Mouse (Mus musculus): Measurements from ENCODE around the gene Jak3.

The Jak3 gene

DNA sequence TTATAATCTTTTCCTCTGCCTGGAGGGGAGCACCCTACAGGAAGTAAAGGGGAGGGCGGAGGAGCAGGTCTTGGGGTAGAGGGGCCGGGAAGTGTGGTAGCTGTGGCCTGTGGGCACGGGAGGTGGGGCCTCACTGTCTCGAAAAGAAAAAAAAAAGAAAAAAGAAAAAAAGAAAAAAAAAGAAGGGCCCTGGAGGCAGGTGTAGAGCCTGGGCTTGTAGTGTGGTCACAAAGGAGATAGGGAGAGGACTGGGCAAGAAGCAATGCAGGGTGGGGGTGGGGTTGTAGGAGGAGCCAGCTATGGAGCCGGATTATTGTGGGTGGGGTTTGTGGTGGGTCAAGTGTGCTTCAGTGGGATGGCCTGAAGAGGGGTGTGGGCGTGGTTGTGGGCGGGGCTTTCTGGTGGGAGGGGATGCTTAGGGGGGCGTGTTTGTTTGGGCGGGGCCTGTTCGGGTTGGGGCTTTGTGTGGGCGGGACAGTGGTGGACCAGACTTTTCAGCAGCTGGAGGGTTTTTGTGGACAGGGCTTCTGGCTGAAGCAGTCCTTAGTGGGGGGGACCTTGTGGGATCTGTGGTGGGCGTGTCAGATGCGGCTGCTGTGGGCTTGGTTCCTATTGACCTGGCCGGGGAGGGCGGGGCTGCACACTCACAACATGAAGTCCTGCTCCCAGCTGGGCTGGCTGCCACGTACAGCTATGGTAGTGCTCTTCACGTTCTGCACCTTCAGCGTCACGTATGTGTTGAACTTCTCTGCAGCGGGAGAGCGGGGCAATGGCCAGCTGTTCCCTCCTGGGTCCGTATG lies 10.6 kb upstream of the Jak3 start:
- peak; percentile 56 to 59 for DNase-seq

DNA sequence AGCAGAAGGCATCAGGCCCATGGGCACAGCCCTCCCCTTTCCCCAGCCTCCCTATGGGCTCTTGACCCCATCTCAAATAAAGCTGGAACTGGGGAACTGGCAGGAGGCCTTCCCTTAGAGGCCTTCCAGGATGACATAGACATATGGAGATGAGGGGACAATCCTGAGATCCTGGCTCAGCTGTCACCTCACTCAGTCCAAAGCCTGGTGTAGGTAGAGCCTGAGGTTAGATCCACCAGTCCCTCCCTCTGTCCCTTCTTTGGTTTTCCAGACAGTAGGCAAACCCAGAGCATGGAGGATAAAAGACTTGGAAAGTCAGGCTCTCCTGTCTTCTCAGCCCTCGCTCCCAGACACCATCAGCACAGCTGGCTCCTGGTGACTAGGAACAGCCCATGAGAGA lies 9.2 kb upstream of the Jak3 start:
- no peak for DNase-seq

DNA sequence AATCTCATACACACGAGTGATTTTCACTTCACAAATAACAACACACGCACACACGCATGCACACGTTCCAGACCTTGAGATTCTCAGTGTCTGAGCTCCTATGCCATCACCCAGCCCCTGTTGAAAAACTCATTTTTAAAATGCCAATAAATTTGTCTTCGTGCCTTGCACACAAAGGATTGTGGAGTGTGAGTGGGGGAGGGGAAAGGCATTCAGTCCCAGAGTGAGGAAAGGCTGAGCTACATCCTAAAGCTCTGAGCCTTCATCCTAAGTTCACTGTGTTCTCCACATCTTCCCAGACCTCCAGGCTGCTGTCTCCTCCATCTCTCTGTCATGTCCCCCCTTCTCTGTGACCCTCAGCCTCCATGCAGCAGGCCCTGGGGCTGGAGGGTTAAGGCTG lies 8.8 kb upstream of the Jak3 start:
- no peak for DNase-seq

DNA sequence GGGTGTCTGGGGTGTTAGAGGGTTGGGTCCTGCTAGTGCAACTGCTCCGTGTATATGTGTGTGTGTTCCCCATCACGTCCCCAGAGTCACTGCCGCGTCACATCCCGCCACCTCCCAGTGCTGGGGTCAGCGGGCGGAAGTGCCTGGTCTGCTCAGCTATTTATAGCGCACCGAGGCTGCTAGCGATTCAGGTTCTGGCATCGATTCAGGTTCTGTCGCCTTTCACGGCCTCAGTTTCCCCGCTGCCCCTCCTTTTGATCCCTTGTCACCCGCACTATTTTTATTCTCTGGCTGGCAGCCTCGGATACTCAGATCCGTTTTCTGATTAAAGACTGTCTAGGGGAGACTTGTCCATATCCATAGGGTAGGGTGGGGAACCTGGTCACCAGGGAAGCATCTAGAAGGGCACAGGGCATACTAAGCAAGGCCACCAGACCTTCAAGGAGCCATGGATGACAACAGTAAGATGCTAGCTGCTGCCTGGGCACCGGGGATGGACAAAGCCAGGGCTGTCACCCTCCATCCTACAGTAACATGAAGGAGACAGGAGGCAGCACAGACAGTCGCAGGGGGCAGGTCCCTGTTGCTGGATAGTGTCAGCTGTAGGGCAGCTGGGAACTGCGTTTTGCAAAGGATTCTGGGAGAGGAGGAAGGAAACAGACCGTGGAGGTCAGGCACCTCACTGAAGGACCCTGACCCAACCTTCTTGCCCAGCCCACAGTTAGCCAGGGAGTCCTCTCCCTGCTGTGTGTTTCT lies 7.7 kb upstream of the Jak3 start:
- DNase-seq = peak in 1 of 2 experiments; percentile 26

DNA sequence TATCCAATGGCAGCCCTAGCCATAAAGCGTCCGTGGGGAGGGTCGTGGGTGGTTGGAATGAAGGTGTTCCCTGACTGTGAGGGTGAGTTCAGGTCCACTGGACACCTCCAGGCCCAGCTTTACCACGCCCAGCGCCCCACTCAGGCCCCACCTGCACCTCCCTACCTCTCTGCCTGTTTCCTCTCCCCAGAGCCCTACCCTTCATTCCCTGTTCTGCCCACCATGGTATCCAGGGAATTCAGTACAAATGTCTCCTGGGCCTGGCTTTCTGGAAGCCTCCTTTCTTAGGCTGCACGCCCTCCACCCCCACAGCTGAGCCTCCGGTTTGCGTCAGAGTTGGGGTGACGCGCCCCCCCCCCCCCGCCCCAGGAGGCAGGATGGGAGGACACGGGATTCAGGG lies 5.9 kb upstream of the Jak3 start:
- no peak for DNase-seq

DNA sequence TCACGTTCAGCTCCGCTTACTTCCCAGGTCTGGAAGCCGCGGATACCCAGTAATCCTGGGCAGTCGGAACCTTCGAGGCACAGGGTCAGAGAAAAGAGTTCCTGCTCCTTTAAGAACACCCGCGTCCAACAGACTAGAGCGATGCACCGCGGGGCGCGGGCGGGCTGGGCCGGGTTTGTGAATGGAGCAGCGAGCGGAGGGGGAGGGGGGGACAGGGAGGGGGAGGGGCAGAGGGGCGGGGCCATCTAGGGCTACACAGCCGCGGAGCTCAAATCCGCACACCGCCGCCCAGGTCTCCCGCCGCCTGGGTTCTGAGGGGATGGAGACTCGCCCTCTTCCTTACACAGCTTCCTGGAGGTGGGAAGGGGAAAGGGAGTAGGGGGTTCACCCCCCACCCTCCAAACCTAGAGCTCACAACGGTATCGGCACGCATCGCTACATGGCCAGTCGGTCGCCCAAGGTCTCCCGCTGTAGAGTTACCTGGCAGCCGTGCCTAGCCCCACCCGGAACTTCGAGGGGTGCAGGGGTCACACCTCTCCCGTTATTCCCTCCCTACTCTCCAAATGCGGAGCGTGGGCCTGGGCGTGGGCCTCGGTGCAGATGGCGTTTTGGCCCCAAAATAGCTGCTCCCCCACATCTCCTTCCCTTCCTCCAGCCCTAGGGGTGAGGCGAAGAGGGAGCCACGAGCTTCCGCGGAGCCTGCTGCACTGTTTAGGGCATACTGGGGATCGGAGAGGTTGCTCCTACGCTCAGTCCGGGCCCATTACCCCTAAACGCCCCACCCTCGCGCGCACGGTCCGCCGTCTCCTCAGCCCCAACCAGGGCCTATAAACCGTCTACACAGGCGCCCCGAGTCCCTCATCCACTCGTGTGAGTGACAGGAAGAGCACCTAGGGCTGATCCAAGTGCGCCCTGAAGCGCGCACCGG lies 5.2 kb upstream of the Jak3 start:
- no peak for DNase-seq

DNA sequence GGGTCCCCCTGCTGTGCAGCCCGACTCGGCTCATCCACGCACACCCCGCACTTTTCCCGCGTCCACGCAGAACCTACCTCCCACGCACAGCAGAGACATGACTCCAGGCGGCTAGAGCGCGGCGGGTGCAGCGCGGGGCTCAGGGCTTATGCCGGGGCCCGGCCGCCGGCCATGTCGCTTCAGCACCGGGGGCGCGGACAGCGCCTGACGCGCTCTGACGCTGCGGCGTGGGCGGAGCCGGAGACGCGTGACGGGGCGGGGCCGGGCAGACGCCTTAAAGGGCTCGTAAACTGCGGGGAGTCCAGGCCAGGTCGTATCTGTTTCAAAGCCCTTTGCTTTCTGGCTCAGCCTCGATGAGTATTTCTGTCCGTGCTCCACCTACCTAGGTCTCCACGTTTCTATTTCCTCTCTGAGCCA lies 4.5 kb upstream of the Jak3 start, which contains the start of gene Unc13a:
Gene Unc13a (minus strand): TSS at position 209 of the 417 bp plus-strand sequence.
- peak; percentile 82 to 84 for DNase-seq

DNA sequence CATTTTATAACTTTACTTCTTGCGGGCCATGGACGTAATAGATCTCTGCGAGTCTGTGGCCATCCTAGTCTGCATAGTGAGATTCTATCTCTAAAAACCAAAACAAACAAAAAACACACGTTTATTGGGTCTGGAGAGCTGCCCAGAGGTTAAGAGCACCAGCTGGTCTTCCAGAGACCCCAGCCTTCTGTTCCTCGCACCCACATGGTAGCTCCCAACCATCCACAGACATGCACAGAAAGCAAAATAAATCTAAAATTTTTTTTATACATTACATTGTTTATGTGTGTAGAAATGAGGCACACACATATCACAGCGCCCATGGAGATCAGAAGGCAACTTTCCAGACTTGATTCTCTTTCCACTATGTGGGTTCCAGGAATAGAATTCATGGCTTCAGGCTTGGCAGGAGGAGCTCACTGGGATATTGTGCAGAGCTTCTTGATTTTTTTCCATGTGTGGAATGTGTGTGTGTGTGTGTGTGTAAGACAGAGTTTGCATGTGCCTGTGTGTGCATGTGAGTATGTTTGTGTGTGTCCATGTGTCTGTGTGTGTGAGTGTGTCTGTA lies 3.8 kb upstream of the Jak3 start:
- DNase-seq = no peak

DNA sequence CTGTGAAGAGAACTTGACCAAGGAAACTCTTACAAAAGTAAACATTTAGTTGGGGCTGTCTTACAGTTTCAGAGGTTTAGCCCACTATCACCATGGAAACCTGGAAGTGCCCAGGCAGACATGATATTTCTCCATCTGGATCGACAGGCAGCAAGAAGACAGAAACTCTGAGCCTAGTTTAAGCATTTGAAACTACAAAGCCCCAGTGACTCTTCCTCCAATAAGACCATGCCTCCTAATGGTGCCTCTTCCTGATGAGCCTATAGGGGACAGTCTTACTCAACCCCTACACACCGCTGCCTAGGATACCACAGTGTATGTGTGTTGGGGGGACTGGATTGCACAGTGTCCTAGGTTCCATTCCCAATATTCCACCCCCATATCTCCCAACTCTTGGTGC lies 2.0 kb upstream of the Jak3 start:
- DNase-seq = no peak

DNA sequence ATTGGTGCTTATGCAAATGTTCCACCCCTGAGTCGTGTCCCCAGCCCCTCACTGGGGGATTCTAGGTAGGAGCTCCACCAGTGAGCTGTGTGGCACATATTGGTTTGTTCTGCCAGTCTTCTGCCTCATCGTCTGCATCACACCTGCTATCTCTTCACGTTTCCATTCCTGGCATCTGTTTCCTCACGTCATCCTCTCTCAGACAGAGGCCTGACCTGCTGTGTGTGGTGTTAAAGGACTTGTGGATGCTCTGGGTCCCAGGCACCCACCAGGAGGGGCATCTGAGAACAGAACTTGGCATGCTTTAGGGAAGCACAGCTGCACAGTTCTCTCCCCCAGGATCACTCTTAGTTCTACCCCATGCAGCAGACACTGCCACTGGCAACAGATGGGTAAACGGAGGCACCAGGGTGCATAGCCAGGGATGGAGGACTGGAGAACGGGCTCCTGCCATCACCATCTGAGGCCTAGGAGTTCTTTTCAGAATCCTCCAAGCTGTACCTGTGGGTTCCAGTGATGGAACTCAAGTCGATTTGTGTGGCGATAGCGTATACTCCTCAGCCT lies 558 bp upstream of the Jak3 start:
- no peak for DNase-seq

DNA sequence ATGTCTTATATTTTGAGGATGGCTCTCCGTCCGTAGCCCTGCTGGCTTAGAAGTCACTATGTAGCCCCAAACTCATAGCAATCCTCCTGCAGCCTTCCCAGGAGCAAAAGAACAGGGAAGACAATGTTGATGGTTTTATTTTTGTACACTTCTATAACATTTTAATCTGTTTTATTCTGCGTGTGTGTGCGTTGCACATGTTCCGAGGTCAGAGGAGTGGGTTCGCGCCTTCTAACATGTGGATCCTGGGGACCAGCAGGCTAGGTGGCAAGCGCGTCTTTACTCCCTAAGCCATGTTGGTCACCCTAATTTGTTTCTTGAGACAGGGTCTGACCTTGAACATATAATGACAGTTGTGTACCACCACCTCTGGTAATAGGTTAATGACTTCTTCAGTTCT lies 707 bp downstream of the Jak3 start:
- DNase-seq = no peak

DNA sequence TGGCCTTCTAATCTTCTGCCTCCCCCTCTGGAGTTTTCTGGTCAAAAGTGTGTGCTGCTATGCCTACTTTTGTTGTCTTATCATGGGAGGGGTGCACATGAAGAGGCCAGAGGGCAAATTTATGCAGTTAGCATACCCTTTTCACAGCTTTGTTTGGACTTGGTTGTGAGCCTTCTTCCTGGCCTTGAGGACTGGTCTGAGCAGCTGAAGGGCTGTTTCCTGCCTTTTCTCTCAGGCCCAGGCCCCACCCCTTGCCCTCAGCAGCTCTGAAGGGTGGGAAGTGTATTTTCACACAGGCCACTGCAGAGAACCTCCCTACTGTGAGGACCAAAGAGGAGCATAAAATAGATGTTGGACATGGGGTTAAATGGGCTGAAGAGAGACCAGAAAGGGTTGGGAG lies 1.5 kb downstream of the Jak3 start:
- peak in 1 of 2 experiments; percentile 37 for DNase-seq

DNA sequence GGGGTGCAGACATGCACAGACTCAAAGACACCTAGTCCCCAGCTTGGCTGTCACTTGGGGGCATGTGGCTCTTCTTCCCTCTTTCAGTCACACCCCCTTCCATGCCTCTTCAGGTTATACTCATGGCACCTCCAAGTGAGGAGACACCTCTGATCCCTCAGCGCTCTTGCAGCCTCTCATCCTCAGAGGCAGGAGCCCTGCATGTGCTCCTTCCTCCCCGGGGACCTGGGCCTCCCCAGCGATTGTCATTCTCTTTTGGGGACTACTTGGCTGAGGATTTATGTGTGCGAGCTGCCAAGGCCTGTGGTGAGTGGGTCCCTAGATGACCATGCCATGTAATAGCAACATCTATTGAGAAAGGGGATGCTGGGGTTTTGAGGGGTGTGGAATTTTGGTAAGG lies 2.1 kb downstream of the Jak3 start:
- no peak for DNase-seq

DNA sequence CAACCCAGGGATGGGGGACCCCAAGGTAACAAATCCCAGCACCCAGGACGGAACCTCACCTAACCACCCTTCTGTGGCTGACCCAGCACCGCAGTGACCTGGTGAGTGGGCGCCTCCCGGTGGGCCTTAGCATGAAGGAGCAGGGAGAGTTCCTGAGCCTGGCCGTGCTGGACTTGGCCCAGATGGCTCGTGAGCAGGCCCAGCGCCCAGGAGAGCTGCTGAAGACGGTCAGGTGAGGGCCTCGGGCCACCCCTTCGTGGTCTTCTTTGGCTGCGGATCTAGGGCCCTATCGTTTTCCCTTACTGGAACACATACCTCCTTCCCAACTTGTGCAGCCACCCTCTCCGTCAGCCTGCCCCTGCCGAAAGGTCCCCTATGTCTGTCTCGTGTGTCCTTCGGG lies 3.0 kb downstream of the Jak3 start:
- no peak for DNase-seq

DNA sequence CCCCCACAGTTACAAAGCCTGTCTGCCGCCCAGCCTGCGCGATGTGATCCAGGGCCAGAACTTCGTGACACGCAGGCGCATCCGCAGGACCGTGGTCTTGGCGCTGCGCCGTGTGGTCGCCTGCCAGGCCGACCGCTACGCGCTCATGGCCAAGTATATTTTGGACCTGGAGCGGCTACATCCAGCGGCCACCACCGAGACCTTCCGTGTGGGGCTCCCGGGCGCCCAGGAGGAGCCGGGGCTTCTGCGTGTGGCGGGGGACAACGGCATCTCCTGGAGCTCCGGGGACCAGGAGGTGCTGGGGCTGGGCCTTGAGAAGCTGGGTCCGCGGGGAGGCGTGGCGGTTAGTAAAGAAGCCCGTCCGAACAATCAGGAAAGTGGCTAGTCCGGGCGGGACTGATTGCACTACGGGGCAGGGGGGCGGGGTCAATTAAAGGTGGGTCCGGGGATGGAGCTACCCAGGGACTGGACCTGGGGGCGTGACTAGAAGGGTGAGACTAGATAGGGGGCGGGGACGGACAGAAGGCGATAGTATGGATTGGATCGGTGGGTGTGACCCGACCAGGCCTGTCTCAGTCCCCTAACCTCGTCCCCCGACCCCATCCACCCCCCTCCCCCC lies 3.6 kb downstream of the Jak3 start:
- no peak for DNase-seq

DNA sequence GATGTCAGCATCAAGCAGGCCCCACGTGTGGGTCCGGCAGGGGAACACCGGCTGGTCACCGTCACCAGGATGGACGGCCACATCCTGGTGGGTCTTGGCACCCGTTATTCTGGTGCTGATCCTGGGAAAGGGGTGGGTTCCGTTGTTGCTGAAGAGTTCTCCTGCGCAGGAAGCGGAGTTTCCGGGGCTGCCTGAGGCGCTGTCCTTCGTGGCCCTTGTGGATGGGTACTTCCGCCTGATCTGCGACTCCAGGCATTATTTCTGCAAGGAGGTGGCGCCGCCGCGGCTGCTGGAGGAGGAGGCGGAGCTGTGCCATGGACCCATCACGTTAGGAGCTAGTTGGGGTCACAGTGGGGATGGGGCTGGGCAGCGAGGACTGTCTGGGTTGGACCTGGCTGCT lies 4.4 kb downstream of the Jak3 start:
- peak in 1 of 2 experiments; percentile 30 for DNase-seq

DNA sequence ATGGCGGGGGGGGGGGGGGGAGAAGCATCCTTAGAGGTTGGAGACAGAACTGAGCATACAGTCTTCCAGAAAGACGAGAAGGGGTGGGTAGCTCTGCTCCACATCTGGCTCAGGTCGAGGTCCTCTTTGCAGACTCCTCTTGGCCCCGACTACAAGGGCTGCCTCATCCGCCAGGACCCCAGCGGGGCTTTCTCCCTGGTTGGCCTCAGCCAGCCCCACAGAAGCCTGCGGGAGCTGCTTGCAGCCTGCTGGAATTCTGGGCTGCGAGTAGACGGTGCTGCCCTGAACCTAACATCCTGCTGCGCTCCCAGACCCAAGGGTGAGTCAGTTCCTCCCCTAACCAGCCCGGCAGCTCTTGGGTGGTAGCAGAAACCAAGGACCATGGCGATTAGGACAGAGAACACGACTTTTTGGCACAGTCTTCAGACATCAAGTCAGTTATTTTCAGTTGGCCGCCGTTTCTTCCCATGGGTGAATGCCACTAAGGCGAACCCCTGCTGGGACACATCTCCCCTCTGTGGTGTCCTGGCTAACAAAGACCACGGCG lies 5.3 kb downstream of the Jak3 start:
- no peak for DNase-seq

DNA sequence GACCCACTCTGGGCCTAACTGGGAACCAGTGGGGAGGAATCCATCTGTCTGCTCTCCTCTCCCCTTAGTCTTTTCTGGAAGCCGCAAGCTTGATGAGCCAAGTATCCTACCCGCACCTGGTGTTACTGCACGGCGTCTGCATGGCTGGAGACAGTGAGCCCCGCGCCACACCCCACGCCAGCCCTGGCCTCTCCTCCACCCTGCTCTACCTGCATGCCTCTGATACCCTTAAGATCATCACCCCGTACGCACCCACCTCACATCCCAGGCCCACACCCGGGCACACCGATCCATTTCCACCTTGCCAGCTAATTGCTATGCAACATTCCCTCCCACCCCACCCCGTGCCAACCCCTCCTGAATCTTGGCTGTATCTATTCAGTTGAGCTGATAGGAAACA lies 6.7 kb downstream of the Jak3 start:
- no peak for DNase-seq

DNA sequence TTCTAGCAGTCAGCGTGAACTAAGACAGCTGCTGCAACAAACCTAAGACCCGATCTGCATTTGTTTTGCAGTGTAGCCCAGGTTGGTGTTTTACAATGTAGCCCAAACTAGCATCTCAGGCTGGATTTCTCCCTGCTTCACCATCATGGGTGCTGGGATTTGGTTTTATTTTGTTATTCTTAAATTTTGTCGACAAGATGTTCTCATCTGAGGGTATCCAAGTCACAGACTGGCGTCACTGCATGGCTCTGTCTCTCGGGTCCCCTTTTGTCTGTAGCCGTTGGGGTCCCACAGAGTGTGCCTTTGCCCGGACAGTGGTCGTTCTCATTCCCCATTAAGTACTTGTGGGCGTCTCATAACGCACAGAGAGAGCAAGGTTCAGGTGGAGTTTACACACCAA lies 8.6 kb downstream of the Jak3 start:
- no peak for DNase-seq

DNA sequence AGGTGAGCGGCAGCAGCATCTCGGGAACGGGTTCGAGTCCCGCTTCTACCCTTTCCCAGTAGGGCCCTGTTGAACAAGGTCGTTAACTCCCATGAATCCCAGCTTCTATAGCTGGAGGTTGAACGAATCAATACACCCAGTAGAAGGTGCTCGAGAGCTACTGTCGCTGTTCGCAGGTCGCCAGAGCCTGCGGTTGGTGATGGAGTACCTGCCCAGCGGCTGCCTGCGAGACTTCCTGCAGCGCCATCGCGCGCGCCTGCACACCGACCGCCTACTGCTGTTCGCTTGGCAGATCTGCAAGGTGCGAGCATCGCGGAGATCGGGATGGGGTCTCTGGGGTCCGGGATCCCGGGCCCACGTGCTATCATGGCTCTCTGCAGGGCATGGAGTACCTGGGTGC lies 9.5 kb downstream of the Jak3 start:
- no peak for DNase-seq

DNA sequence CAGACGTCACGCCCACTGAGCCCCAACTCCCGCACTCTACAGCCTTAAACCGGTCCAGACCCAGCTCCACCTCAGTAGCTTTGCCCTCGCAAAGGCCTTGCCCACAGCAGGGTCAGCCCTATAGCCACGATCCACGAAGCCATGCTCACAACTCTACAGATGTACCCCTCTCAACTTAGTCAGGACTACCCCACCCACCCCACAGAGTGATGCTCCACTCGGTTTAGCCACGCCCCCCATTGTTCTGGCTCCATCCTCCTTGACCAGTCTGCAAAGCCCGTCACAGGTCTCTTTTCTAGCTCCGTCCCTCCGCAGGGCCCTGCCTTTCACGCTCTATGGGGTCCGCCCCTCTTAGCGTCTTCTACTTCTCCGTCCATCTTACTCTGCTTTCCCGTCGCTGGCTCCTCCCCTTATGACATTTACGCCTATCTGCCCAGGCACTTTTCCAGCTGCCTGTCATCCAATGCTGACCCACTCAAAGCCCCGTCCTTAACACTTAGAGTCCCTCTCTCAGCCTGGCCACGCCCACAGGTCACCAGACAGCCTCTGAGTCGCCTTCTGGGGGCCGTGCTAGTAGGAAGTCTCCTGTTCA lies 10.1 kb downstream of the Jak3 start:
- peak in 1 of 2 experiments; percentile 33 for DNase-seq

All from lung, adult 18-20 months (tissue).